Mouse (Mus musculus) myocyte (in vitro differentiated cells): ENCODE measurements around the gene Olfr1346.

Experiments
- CEBPB ChIP-seq: IDR thresholded peaks from 2 replicates; pipeline ENCODE4 v1.6.1; 2011; ENCODE audit warnings: mild to moderate bottlenecking, moderate library complexity; ENCODE audit not compliant: poor library complexity, insufficient read depth, severe bottlenecking
- E2F4 ChIP-seq: IDR thresholded peaks from one replicate; pipeline ENCODE4 v1.6.1; 2011; ENCODE audit warnings: mild to moderate bottlenecking, control low read depth, moderate library complexity; ENCODE audit not compliant: insufficient read depth
- MAX ChIP-seq: IDR thresholded peaks from one replicate; pipeline ENCODE4 v1.6.1; 2011; ENCODE audit warnings: low read depth, mild to moderate bottlenecking, control low read depth
- MYOD1 ChIP-seq, 3 experiments: IDR thresholded peaks; one replicate each; pipeline ENCODE4 v1.6.1; 2011; ENCODE audit warnings: control low read depth in 2 of 3, low read depth in 2 of 3, mild to moderate bottlenecking in 2 of 3, moderate library complexity in 1 of 3; ENCODE audit not compliant: insufficient read length in 2 of 3, control insufficient read depth in 1 of 3
- MYOG ChIP-seq, 3 experiments: IDR thresholded peaks; one replicate each; pipeline ENCODE4 v1.6.1; 2011; ENCODE audit warnings: control low read depth in 2 of 3, low read depth in 2 of 3, mild to moderate bottlenecking in 2 of 3; ENCODE audit not compliant: insufficient read length in 2 of 3, control insufficient read depth in 1 of 3, insufficient read depth in 1 of 3
- POLR2A ChIP-seq: IDR thresholded peaks from one replicate; pipeline ENCODE4 v1.6.1; 2011; ENCODE audit warnings: low read depth, mild to moderate bottlenecking, control low read depth, moderate library complexity; ENCODE audit not compliant: insufficient read length
- POLR2AphosphoS2 ChIP-seq: IDR thresholded peaks from one replicate; pipeline ENCODE4 v1.6.1; 2011; ENCODE audit warnings: low read depth, control low read depth; ENCODE audit not compliant: insufficient read length
- TCF12 ChIP-seq: IDR thresholded peaks from one replicate; pipeline ENCODE4 v1.6.1; 2011; ENCODE audit warnings: mild to moderate bottlenecking, control low read depth; ENCODE audit not compliant: poor library complexity, insufficient read depth, severe bottlenecking
- USF1 ChIP-seq: IDR thresholded peaks from one replicate; pipeline ENCODE4 v1.6.1; 2011; ENCODE audit warnings: low read depth, mild to moderate bottlenecking, control low read depth, moderate library complexity

DNA sequence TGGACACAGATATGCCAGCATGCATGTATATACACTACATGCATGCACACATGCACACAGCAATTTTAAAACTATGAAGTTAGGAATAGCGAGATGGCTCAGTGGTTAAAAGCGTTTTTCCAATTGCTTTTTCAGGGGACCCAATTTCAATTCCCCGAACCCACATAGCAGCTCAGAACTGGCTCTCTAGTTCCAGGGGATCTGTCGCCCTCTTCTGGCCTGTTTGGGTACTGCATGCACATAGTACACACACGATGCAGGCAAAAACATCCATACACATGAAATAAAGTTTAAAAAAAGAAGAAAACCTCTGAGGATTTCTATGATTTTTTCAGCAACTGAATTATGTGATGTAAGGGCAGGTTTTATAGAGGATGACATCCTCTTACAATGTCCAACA lies 59.2 kb downstream of the Olfr1346 start:
- TF ChIP-seq POLR2A (no peak), MYOD1 (IDR thresholded peaks at IDR 0.05; ENCODE audit: control insufficient read depth in 1 of 3, insufficient read length in 2 of 3, low read depth in 2 of 3) (no peak), MYOG (IDR thresholded peaks at IDR 0.05; ENCODE audit: control insufficient read depth in 1 of 3, insufficient read depth in 1 of 3, insufficient read length in 2 of 3, low read depth in 2 of 3) (no peak), USF1 (no peak), E2F4 (no peak), MAX (no peak), TCF12 (no peak), CEBPB (no peak), POLR2AphosphoS2 (no peak)
